Mouse (Mus musculus) CD4-positive naive resting alpha-beta T cell, adult 76 days (primary cell): ENCODE results near the gene Plekha5. TPM values are rescaled to one million over a fixed set of nuclear protein-coding genes. Genes with fewer than 3 reads are reported as not detected.

Source experiments
- total RNA-seq: library from RNA; stranded (reverse); gene quantifications from one replicate; pipeline ENCODE4 v1.2.4, GENCODE M21; 2023

Gene Plekha5
- 60.3 TPM for total RNA-seq

DNA sequence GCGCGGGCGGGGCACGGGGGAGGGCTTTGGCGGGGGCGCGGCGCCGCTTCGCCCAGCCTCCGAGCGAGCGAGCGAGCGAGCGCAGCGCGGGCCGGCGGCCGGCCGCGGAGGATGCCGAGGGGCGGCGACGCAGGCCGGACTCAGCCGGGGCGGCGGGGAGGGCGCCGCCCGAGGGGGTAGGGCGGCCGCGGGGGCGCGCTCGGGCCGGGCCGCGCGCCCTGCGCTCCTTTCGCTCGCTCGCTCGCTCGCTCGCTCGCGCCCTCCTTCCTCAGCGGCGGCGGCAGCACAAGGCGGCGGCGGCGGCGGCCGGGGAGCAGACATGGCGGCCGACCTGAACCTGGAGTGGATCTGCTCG is at the start of gene Plekha5:
Gene Plekha5 (plus strand): TSS at position 209 of the 355 bp plus-strand sequence.

DNA sequence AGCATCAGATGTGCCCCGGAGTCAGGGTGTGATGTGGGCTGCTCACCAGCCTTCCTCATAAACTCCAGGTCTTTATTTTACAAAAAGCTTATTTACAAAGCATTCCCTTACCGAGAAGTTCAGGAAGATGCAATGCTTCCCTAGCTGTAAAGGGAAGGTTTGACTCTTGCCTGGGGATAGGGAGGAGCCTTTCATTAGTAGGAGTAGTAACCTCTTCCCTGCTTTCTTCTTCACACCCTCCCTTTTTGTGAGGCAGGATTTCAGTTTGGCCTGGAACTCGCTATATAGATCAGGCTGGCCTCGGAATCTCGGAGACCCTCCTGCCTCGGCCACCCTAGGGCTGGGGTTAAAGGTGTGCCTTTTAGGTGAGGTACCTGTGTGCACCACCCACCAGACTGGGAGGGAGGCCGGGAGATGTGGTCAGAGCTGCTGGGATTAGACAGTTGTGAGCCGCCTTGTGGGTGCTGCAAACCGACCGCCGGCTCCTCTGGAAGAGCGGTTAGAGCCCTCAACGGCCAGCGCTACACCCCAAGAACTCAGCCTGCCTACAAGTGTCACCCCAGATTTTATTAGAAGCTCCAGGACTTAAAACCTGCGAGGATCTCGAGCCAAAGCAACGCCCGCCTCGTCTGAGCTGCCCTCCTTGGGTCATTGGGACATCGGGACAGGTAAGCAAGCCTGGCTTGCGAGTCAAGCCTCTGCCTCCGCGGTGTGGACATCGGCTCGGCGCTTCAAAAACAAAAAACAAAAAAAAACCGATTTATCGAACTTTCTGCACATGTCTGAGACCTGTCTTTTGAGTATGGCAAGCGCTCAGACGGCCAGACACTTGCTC is 198.8 kb downstream of the Plekha5 start, which contains the start of gene Aebp2:
Gene Aebp2 (plus strand): TSS at position 273 of the 835 bp plus-strand sequence.

Other genes with a start within 250 kb of the Plekha5 start
- 169 TPM for gene Aebp2, start 198.6 kb downstream of the Plekha5 start, total RNA-seq